Mouse (Mus musculus): ENCODE measurements around the gene Iqcm. TPM values are rescaled to one million over a fixed set of nuclear protein-coding genes. Genes with fewer than 3 reads are reported as not detected.
"Not testable (repeated sequence)": the region's sequence is repeated elsewhere in the genome, so short reads cannot be mapped to it uniquely, and the experiment has no call there.

The Iqcm gene
- polyA plus RNA-seq (2012; fragmentation: generic; extraction: Trizol) = not detected
- long read RNA-seq, experiment 1 = 0 reads
- long read RNA-seq, experiment 2 = 0 reads

- TF ChIP-seq CEBPB (IDR thresholded peaks at IDR 0.05; ENCODE audit: low read depth) (no peak), MYOD1 (IDR thresholded peaks at IDR 0.05; ENCODE audit: control insufficient read depth, insufficient read length, low read depth) (no peak), FOSL1 (IDR thresholded peaks at IDR 0.05; ENCODE audit: insufficient read depth, low read length, poor library complexity, severe bottlenecking) (no peak), MYOG (IDR thresholded peaks at IDR 0.05; ENCODE audit: control insufficient read depth, extremely low read depth, insufficient read length) (no peak), CTCF (IDR thresholded peaks at IDR 0.05; ENCODE audit: control insufficient read depth, insufficient read depth, insufficient read length) (no peak), USF1 (IDR thresholded peaks at IDR 0.05; ENCODE audit: low read depth) (no peak), MAX (IDR thresholded peaks at IDR 0.05) (no peak)
Observed at GRCm38 (mm10) chr8:75448394-75448793, at the start of gene Iqcm. Iqcm (plus strand) TSS chr8:75448694.

GRCm38 (mm10) chr8:75406489-75406888 lies 42.0 kb upstream of the Iqcm start, which contains the start of gene Gm10358:
Gm10358 (minus strand) TSS chr8:75406589.
- TF ChIP-seq MAX (IDR thresholded peaks at IDR 0.05) (no peak), CEBPB (IDR thresholded peaks at IDR 0.05; ENCODE audit: low read depth) (no peak), MYOD1 (IDR thresholded peaks at IDR 0.05; ENCODE audit: control insufficient read depth, insufficient read length, low read depth) (no peak), USF1 (IDR thresholded peaks at IDR 0.05; ENCODE audit: low read depth) (no peak), CTCF (IDR thresholded peaks at IDR 0.05; ENCODE audit: control insufficient read depth, insufficient read depth, insufficient read length) (no peak), FOSL1 (IDR thresholded peaks at IDR 0.05; ENCODE audit: insufficient read depth, low read length, poor library complexity, severe bottlenecking) (no peak), MYOG (IDR thresholded peaks at IDR 0.05; ENCODE audit: control insufficient read depth, extremely low read depth, insufficient read length) (no peak)

More at GRCm38 (mm10) chr8:75448394-75448793, at the start of gene Iqcm:
- Histone ChIP-seq H3K27me3 (ENCODE audit: control insufficient read depth, insufficient read depth, insufficient read length) (no peaks in the 10 kb centered on the region), H3ac (ENCODE audit: control insufficient read depth, insufficient read length, low read depth) (no peak within 1 kb of the TSS), H3K79me2 (ENCODE audit: control insufficient read depth, insufficient read depth) (no peaks in the 10 kb centered on the region), H3K4me3 (ENCODE audit: insufficient read depth, poor library complexity, severe bottlenecking) (no peak within 1 kb of the TSS), H3K79me3 (ENCODE audit: low read depth) (no peaks in the 10 kb centered on the region), H3K36me3 (ENCODE audit: control insufficient read depth, insufficient read depth) (no peaks in the 10 kb centered on the region)

GRCm38 (mm10) chr8:75415696-75416095 lies 32.8 kb upstream of the Iqcm start:
- not testable (repeated sequence) for H3K27me3 ChIP-seq (ENCODE audit: control insufficient read depth, insufficient read depth, insufficient read length); H3K36me3 ChIP-seq (ENCODE audit: control insufficient read depth, insufficient read depth); H3K79me2 ChIP-seq (ENCODE audit: control insufficient read depth, insufficient read depth); H3K79me3 ChIP-seq (ENCODE audit: low read depth); H3ac ChIP-seq (ENCODE audit: control insufficient read depth, insufficient read length, low read depth); H3K4me3 ChIP-seq (ENCODE audit: insufficient read depth, poor library complexity, severe bottlenecking)

More at GRCm38 (mm10) chr8:75406489-75406888, 42.0 kb upstream of the Iqcm start, which contains the start of gene Gm10358:
- no peak within 1 kb of the TSS for H3ac ChIP-seq (ENCODE audit: control insufficient read depth, insufficient read length, low read depth)
- H3K79me2 ChIP-seq (ENCODE audit: control insufficient read depth, insufficient read depth) = no peaks in the 10 kb centered on the region
- H3K27me3 ChIP-seq (ENCODE audit: control insufficient read depth, insufficient read depth, insufficient read length) = no peaks in the 10 kb centered on the region
- H3K4me3 ChIP-seq (ENCODE audit: insufficient read depth, poor library complexity, severe bottlenecking) = no peak within 1 kb of the TSS
- H3K36me3 ChIP-seq (ENCODE audit: control insufficient read depth, insufficient read depth) = no peaks in the 10 kb centered on the region
- H3K79me3 ChIP-seq (ENCODE audit: low read depth) = no peaks in the 10 kb centered on the region

- H3K36me3 ChIP-seq (ENCODE audit: control insufficient read depth, insufficient read depth) = no peaks in the 10 kb centered on the region
- no peak overlapping the region for H3K4me3 ChIP-seq (ENCODE audit: insufficient read depth, poor library complexity, severe bottlenecking)
- H3K79me3 ChIP-seq (ENCODE audit: low read depth) = no peaks in the 10 kb centered on the region
- H3ac ChIP-seq (ENCODE audit: control insufficient read depth, insufficient read length, low read depth) = no peak overlapping the region
- no peaks in the 10 kb centered on the region for H3K27me3 ChIP-seq (ENCODE audit: control insufficient read depth, insufficient read depth, insufficient read length)
- no peaks in the 10 kb centered on the region for H3K79me2 ChIP-seq (ENCODE audit: control insufficient read depth, insufficient read depth)
- TF ChIP-seq USF1 (IDR thresholded peaks at IDR 0.05; ENCODE audit: low read depth) (no peak), MYOD1 (IDR thresholded peaks at IDR 0.05; ENCODE audit: control insufficient read depth, insufficient read length, low read depth) (no peak), CTCF (IDR thresholded peaks at IDR 0.05; ENCODE audit: control insufficient read depth, insufficient read depth, insufficient read length) (no peak), CEBPB (IDR thresholded peaks at IDR 0.05; ENCODE audit: low read depth) (no peak), FOSL1 (IDR thresholded peaks at IDR 0.05; ENCODE audit: insufficient read depth, low read length, poor library complexity, severe bottlenecking) (no peak), MAX (IDR thresholded peaks at IDR 0.05) (no peak), MYOG (IDR thresholded peaks at IDR 0.05; ENCODE audit: control insufficient read depth, extremely low read depth, insufficient read length) (no peak)
Observed at GRCm38 (mm10) chr8:75476756-75477155, 28.3 kb downstream of the Iqcm start.

- H3K4me3 ChIP-seq (ENCODE audit: insufficient read depth, poor library complexity, severe bottlenecking) = no peak overlapping the region
- H3K79me3 ChIP-seq (ENCODE audit: low read depth) = no peaks in the 10 kb centered on the region
- no peaks in the 10 kb centered on the region for H3K36me3 ChIP-seq (ENCODE audit: control insufficient read depth, insufficient read depth)
- no peak overlapping the region for H3ac ChIP-seq (ENCODE audit: control insufficient read depth, insufficient read length, low read depth)
- no peaks in the 10 kb centered on the region for H3K79me2 ChIP-seq (ENCODE audit: control insufficient read depth, insufficient read depth)
- no peaks in the 10 kb centered on the region for H3K27me3 ChIP-seq (ENCODE audit: control insufficient read depth, insufficient read depth, insufficient read length)
- TF ChIP-seq USF1 (IDR thresholded peaks at IDR 0.05; ENCODE audit: low read depth) (no peak), MAX (IDR thresholded peaks at IDR 0.05) (no peak)
Observed at GRCm38 (mm10) chr8:75489035-75489678, 40.7 kb downstream of the Iqcm start.

GRCm38 (mm10) chr8:75509299-75509698 lies 60.8 kb downstream of the Iqcm start:
- Histone ChIP-seq H3ac (ENCODE audit: control insufficient read depth, insufficient read length, low read depth) (no peak overlapping the region), H3K4me3 (ENCODE audit: insufficient read depth, poor library complexity, severe bottlenecking) (no peak overlapping the region), H3K27me3 (ENCODE audit: control insufficient read depth, insufficient read depth, insufficient read length) (no peaks in the 10 kb centered on the region), H3K79me2 (ENCODE audit: control insufficient read depth, insufficient read depth) (no peaks in the 10 kb centered on the region), H3K79me3 (ENCODE audit: low read depth) (no peaks in the 10 kb centered on the region), H3K36me3 (ENCODE audit: control insufficient read depth, insufficient read depth) (no peaks in the 10 kb centered on the region)
- no peak for TF ChIP-seq FOSL1 (IDR thresholded peaks at IDR 0.05; ENCODE audit: insufficient read depth, low read length, poor library complexity, severe bottlenecking)
- TF ChIP-seq MYOD1 (IDR thresholded peaks at IDR 0.05; ENCODE audit: control insufficient read depth, insufficient read length, low read depth) = no peak
- TF ChIP-seq MAX (IDR thresholded peaks at IDR 0.05) = no peak
- no peak for TF ChIP-seq USF1 (IDR thresholded peaks at IDR 0.05; ENCODE audit: low read depth)
- no peak for TF ChIP-seq CTCF (IDR thresholded peaks at IDR 0.05; ENCODE audit: control insufficient read depth, insufficient read depth, insufficient read length)
- TF ChIP-seq MYOG (IDR thresholded peaks at IDR 0.05; ENCODE audit: control insufficient read depth, extremely low read depth, insufficient read length) = no peak
- TF ChIP-seq CEBPB (IDR thresholded peaks at IDR 0.05; ENCODE audit: low read depth) = no peak

Measured in C2C12 (cell line).